Mouse (Mus musculus) G1E (cell line): Measurements from ENCODE around the gene Pcnt. TPM values are rescaled to one million over a fixed set of nuclear protein-coding genes. Genes with fewer than 3 reads are reported as not detected.

ENCODE experiments used
- ATAC-seq: 2 replicates; pipeline ENCODE4 v1.8.0; 2016; ENCODE audit warnings: mild to moderate bottlenecking; ENCODE audit not compliant: insufficient number of reproducible peaks, poor library complexity, low FRiP score, severe bottlenecking; ENCODE audit errors: extremely low read depth
- DNase-seq: peaks from one replicate; pipeline ENCODE4 v3.0.0; 2012; ENCODE audit warnings: low spot score
- H3K27me3 ChIP-seq: 2 replicates; pipeline ENCODE4 v1.6.1; 2012; ENCODE audit warnings: mild to moderate bottlenecking, low read length, inconsistent platforms; ENCODE audit not compliant: insufficient read depth
- H3K36me3 ChIP-seq: replicated peaks from 2 replicates; pipeline ENCODE3; 2012; ENCODE audit warnings: mild to moderate bottlenecking, inconsistent platforms
- H3K4me1 ChIP-seq: 2 replicates; pipeline ENCODE4 v1.6.1; 2012; ENCODE audit warnings: low read depth, low read length, inconsistent platforms, mixed read lengths; ENCODE audit not compliant: insufficient read depth
- H3K4me3 ChIP-seq: 2 replicates; pipeline ENCODE4 v1.5.1; 2012; ENCODE audit warnings: low read depth, mild to moderate bottlenecking, inconsistent platforms, low read length, moderate library complexity, mixed read lengths
- H3K9me3 ChIP-seq: replicated peaks from 2 replicates; pipeline ENCODE4 v1.6.1; 2012; ENCODE audit warnings: inconsistent platforms
- CTCF ChIP-seq: IDR thresholded peaks from 2 replicates; pipeline ENCODE4 v1.5.1; 2012; ENCODE audit warnings: low read depth, low read length, inconsistent platforms, mixed read lengths
- GATA1 ChIP-seq: IDR thresholded peaks from 2 replicates; pipeline ENCODE4 v1.6.1; 2012; ENCODE audit warnings: borderline replicate concordance, low read length, inconsistent platforms, mixed read lengths
- GATA2 ChIP-seq: IDR thresholded peaks from 2 replicates; pipeline ENCODE4 v1.6.1; 2012; ENCODE audit warnings: low read depth, low read length, inconsistent platforms, borderline replicate concordance
- POLR2AphosphoS5 ChIP-seq: IDR thresholded peaks from 2 replicates; pipeline ENCODE4 v1.6.1; 2012; ENCODE audit warnings: low read depth, low read length, inconsistent platforms; ENCODE audit not compliant: insufficient replicate concordance
- TAL1 ChIP-seq: conservative IDR thresholded peaks from 2 replicates; pipeline ENCODE4 v1.6.1; 2012; ENCODE audit warnings: low read depth, low read length, inconsistent platforms, mixed read lengths
- polyA plus RNA-seq: library from polyadenylated mRNA; stranded (reverse); fragments of >175 nt; gene quantifications from 2 replicates; pipeline ENCODE4 v1.2.3, GENCODE M21; 2012
- total RNA-seq, 2 experiments: library from RNA; stranded (forward) in 1 of 2; stranded (reverse) in 1 of 2; fragments of 200-1000 nt in 1 of 2; fragments of >200 nt in 1 of 2; fragmentation: Nextera tagmentation in 1 of 2; gene quantifications; 2 replicates each; pipeline ENCODE4 v1.2.3; 2014 to 2017

Pcnt gene
- total and polyA plus RNA-seq, 3 experiments: 50.4 to 72.1 (median 64.3) TPM

DNA sequence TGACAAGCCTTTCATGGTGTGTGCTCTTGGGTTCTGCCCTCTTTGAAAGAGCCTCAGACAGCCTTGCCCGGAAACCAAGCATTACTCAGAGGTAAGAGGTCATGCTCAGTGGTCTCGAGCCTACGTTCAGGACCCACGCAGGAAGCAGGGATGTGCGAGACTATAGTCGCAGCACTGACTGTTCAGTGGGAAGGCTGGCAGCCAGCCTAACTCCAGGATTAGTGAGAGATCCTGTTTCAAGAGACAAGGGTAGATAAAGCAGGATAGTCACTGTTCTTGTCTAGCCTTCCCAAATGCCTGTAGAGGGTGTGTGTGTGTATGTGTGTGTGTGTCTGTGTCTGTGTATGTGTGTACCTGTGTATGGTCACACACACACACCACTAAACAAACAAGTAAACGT, 126.4 kb downstream of the Pcnt start:
- Histone ChIP-seq H3K4me1 (no peaks in the 10 kb centered on the region), H3K36me3 (no peaks in the 10 kb centered on the region), H3K27me3 (no peaks in the 10 kb centered on the region; the same call in 1 of the 2 replicates), H3K9me3 (no peaks in the 10 kb centered on the region; the same call in 1 of the 2 replicates), H3K4me3 (no peak overlapping the region)
- DNase-seq (no peak), ATAC-seq (no peak)
- TF ChIP-seq POLR2AphosphoS5 (no peak), GATA2 (no peak), TAL1 (no peak), CTCF (no peak), GATA1 (no peak)

GRCm38 (mm10) chr10:76306738-76307137, 135.8 kb downstream of the Pcnt start:
- Histone ChIP-seq H3K4me1 (peaks cover 4% of the 10 kb centered on the region; the same call in 1 of the 2 replicates), H3K27me3 (no peaks in the 10 kb centered on the region), H3K4me3 (no peak overlapping the region), H3K9me3 (no peaks in the 10 kb centered on the region), H3K36me3 (no peaks in the 10 kb centered on the region)
- no peak for ATAC-seq
- TF ChIP-seq CTCF (no peak), GATA1 (no peak), GATA2 (no peak), TAL1 (no peak), POLR2AphosphoS5 (no peak)
- DNase-seq: no peak

Other genes with a start within 250 kb of the Pcnt start
- gene Prmt2, start 204.9 kb downstream of the Pcnt start, total RNA-seq (2014; fragmentation: Nextera tagmentation): 2.1 and 2.2 TPM in 2 replicates
- 2.9 and 4.1 TPM in 2 replicates for gene Prmt2, start 204.9 kb downstream of the Pcnt start, total RNA-seq (2017)
- 1.0 and 1.4 TPM in 2 replicates for gene Prmt2, start 204.9 kb downstream of the Pcnt start, polyA plus RNA-seq
- not detected in 2 replicates for gene S100b, start 188.9 kb downstream of the Pcnt start, total RNA-seq (2014; fragmentation: Nextera tagmentation)
- 0.12 TPM in 1 of 2 replicates, not detected in the other for gene S100b, start 188.9 kb downstream of the Pcnt start, total RNA-seq (2017)
- gene S100b, start 188.9 kb downstream of the Pcnt start, polyA plus RNA-seq: not detected in 2 replicates
- 2.6 and 2.8 TPM in 2 replicates for gene Dip2a, start 97.5 kb downstream of the Pcnt start, total RNA-seq (2014; fragmentation: Nextera tagmentation)
- 2.6 and 4.3 TPM in 2 replicates for gene Dip2a, start 97.5 kb downstream of the Pcnt start, total RNA-seq (2017)
- 1.1 and 1.5 TPM in 2 replicates for gene Dip2a, start 97.5 kb downstream of the Pcnt start, polyA plus RNA-seq
- gene AC141477.1, start 2.3 kb downstream of the Pcnt start, total RNA-seq (2014; fragmentation: Nextera tagmentation): 11.7 TPM in 1 of 2 replicates, not detected in the other
- gene AC141477.1, start 2.3 kb downstream of the Pcnt start, total RNA-seq (2017): 7.6 TPM in 1 of 2 replicates, not detected in the other
- not detected in 2 replicates for gene AC141477.1, start 2.3 kb downstream of the Pcnt start, polyA plus RNA-seq
- not detected in 2 replicates for gene 2610028H24Rik, start 6.3 kb upstream of the Pcnt start, total RNA-seq (2014; fragmentation: Nextera tagmentation)
- 0.11 TPM in 1 of 2 replicates, not detected in the other for gene 2610028H24Rik, start 6.3 kb upstream of the Pcnt start, total RNA-seq (2017)
- gene 2610028H24Rik, start 6.3 kb upstream of the Pcnt start, polyA plus RNA-seq: not detected in 2 replicates
- gene Mcm3ap, start 26.1 kb upstream of the Pcnt start, total RNA-seq (2014; fragmentation: Nextera tagmentation): 34.2 and 44.1 TPM in 2 replicates
- 59.3 and 65.9 TPM in 2 replicates for gene Mcm3ap, start 26.1 kb upstream of the Pcnt start, total RNA-seq (2017)
- 30.5 and 35.4 TPM in 2 replicates for gene Mcm3ap, start 26.1 kb upstream of the Pcnt start, polyA plus RNA-seq
- 6.1 and 8.8 TPM in 2 replicates for gene Ybey, start 26.3 kb upstream of the Pcnt start, total RNA-seq (2014; fragmentation: Nextera tagmentation)
- gene Ybey, start 26.3 kb upstream of the Pcnt start, total RNA-seq (2017): 9.7 and 10.6 TPM in 2 replicates
- 1.6 and 2.3 TPM in 2 replicates for gene Ybey, start 26.3 kb upstream of the Pcnt start, polyA plus RNA-seq
- gene Lss, start 88.8 kb upstream of the Pcnt start, total RNA-seq (2014; fragmentation: Nextera tagmentation): 16.3 and 20.5 TPM in 2 replicates
- 64.1 and 66.0 TPM in 2 replicates for gene Lss, start 88.8 kb upstream of the Pcnt start, total RNA-seq (2017)
- gene Lss, start 88.8 kb upstream of the Pcnt start, polyA plus RNA-seq: 26.1 and 46.6 TPM in 2 replicates
- not detected in 2 replicates for gene Spatc1l, start 119.5 kb upstream of the Pcnt start, total RNA-seq (2014; fragmentation: Nextera tagmentation)
- 0.11 TPM in 1 of 2 replicates, not detected in the other for gene Spatc1l, start 119.5 kb upstream of the Pcnt start, total RNA-seq (2017)
- not detected in 2 replicates for gene Spatc1l, start 119.5 kb upstream of the Pcnt start, polyA plus RNA-seq
- not detected in 2 replicates for gene Ftcd, start 132.9 kb upstream of the Pcnt start, total RNA-seq (2014; fragmentation: Nextera tagmentation)
- 0.27 TPM in 1 of 2 replicates, not detected in the other for gene Ftcd, start 132.9 kb upstream of the Pcnt start, total RNA-seq (2017)
- gene Ftcd, start 132.9 kb upstream of the Pcnt start, polyA plus RNA-seq: not detected in 2 replicates
- not detected in 2 replicates for gene Col6a2, start 180.8 kb upstream of the Pcnt start, total RNA-seq (2014; fragmentation: Nextera tagmentation)
- gene Col6a2, start 180.8 kb upstream of the Pcnt start, total RNA-seq (2017): under 0.01 and 0.11 TPM in 2 replicates
- gene Col6a2, start 180.8 kb upstream of the Pcnt start, polyA plus RNA-seq: not detected in 2 replicates